Mouse (Mus musculus) MEL (cell line): ENCODE data around the gene Pcnx. TPM values are rescaled to one million over a fixed set of nuclear protein-coding genes. Genes with fewer than 3 reads are reported as not detected.

ENCODE experiments used
- DNase-seq: peaks from one replicate; pipeline ENCODE4 v3.0.0; 2011; ENCODE audit warnings: low read depth, low spot score
- H3K27ac ChIP-seq: 2 replicates; pipeline ENCODE4 v1.5.1; 2012; ENCODE audit warnings: low read depth, mild to moderate bottlenecking, control low read depth, low read length, moderate library complexity; ENCODE audit not compliant: control insufficient read depth
- H3K27me3 ChIP-seq, 2 experiments: fragments of 150-350 bp in 1 of 2; sonication (generic) in 1 of 2; 2 replicates each; pipeline ENCODE4 v1.6.1; 2012; ENCODE audit warnings: low read length in 2 of 2, mild to moderate bottlenecking in 2 of 2, improper control_type of control experiment in 1 of 2, moderate library complexity in 1 of 2; ENCODE audit not compliant: insufficient read depth in 2 of 2, control insufficient read depth in 1 of 2
- H3K36me3 ChIP-seq, 2 experiments: 2 replicates each; pipeline ENCODE4 v1.6.1; 2012 to 2014; ENCODE audit warnings: low read length in 2 of 2, improper control_type of control experiment in 1 of 2, inconsistent platforms in 1 of 2, mild to moderate bottlenecking in 1 of 2; ENCODE audit not compliant: insufficient read depth in 2 of 2, control insufficient read depth in 1 of 2
- H3K4me1 ChIP-seq, 2 experiments: fragments of 150-350 bp in 1 of 2; sonication (generic) in 1 of 2; 2 replicates each; pipeline ENCODE4 v1.6.1; 2012; ENCODE audit warnings: low read length in 2 of 2, improper control_type of control experiment in 1 of 2, mild to moderate bottlenecking in 1 of 2; ENCODE audit not compliant: insufficient read depth in 2 of 2, control insufficient read depth in 1 of 2
- H3K4me3 ChIP-seq, 2 experiments: fragments of 150-350 bp in 1 of 2; sonication (generic) in 1 of 2; 2 replicates each; pipeline ENCODE4 v1.5.1; 2012; ENCODE audit warnings: low read depth in 2 of 2, low read length in 2 of 2, mild to moderate bottlenecking in 2 of 2, moderate library complexity in 2 of 2, control low read depth in 1 of 2, improper control_type of control experiment in 1 of 2; ENCODE audit not compliant: control insufficient read depth in 1 of 2, insufficient read depth in 1 of 2
- H3K79me2 ChIP-seq: 2 replicates; pipeline ENCODE4 v1.6.1; 2012; ENCODE audit warnings: mild to moderate bottlenecking, low read length, moderate library complexity; ENCODE audit not compliant: control insufficient read depth, poor library complexity, insufficient read depth
- H3K9ac ChIP-seq: 2 replicates; pipeline ENCODE4 v1.6.1; 2012; ENCODE audit warnings: low read depth, mild to moderate bottlenecking, control low read depth, low read length, moderate library complexity; ENCODE audit not compliant: control insufficient read depth, poor library complexity, severe bottlenecking
- H3K9me3 ChIP-seq: fragments of 150-350 bp; sonication (generic); replicated peaks from 2 replicates; pipeline ENCODE4 v1.6.1; 2012; ENCODE audit warnings: mild to moderate bottlenecking, low read length, improper control_type of control experiment, moderate library complexity; ENCODE audit not compliant: insufficient read depth
- BHLHE40 ChIP-seq: IDR thresholded peaks from 2 replicates; pipeline ENCODE4 v1.6.1; 2012; ENCODE audit warnings: low read depth, mild to moderate bottlenecking, inconsistent platforms, low read length, improper control_type of control experiment, borderline replicate concordance
- CHD2 ChIP-seq: IDR thresholded peaks from 2 replicates; pipeline ENCODE4 v1.6.1; 2011; ENCODE audit warnings: low read length, improper control_type of control experiment
- CTCF ChIP-seq, 3 experiments: IDR thresholded peaks in 2 of 3; conservative IDR thresholded peaks in 1 of 3; 2 replicates each; pipeline ENCODE4 v1.5.1; 2011 to 2012; ENCODE audit warnings: low read length in 3 of 3, low read depth in 2 of 3, mild to moderate bottlenecking in 2 of 3, improper control_type of control experiment in 1 of 3, inconsistent platforms in 1 of 3, mixed read lengths in 1 of 3, moderate library complexity in 1 of 3; ENCODE audit not compliant: control insufficient read depth in 1 of 3, insufficient read depth in 1 of 3, poor library complexity in 1 of 3, severe bottlenecking in 1 of 3
- ETS1 ChIP-seq: IDR thresholded peaks from 2 replicates; pipeline ENCODE4 v1.6.1; 2012; ENCODE audit warnings: low read depth, mild to moderate bottlenecking, inconsistent platforms, low read length, improper control_type of control experiment, moderate library complexity
- GATA1 ChIP-seq: IDR thresholded peaks from 2 replicates; pipeline ENCODE4 v1.6.1; 2011; ENCODE audit warnings: low read depth, low read length, improper control_type of control experiment
- HCFC1 ChIP-seq: IDR thresholded peaks from 2 replicates; pipeline ENCODE4 v1.6.1; 2012; ENCODE audit warnings: low read depth, mild to moderate bottlenecking, inconsistent platforms, low read length, improper control_type of control experiment, moderate library complexity
- JUND ChIP-seq: IDR thresholded peaks from 2 replicates; pipeline ENCODE4 v1.6.1; 2011; ENCODE audit warnings: low read depth, mild to moderate bottlenecking, improper control_type of control experiment, low read length
- MAX ChIP-seq: IDR thresholded peaks from 2 replicates; pipeline ENCODE4 v1.6.1; 2011; ENCODE audit warnings: low read length, improper control_type of control experiment
- MAZ ChIP-seq: IDR thresholded peaks from 2 replicates; pipeline ENCODE4 v1.6.1; 2012; ENCODE audit warnings: low read depth, mild to moderate bottlenecking, inconsistent platforms, low read length, improper control_type of control experiment
- MEF2A ChIP-seq: IDR thresholded peaks from 2 replicates; pipeline ENCODE4 v1.6.1; 2014; ENCODE audit warnings: low read depth, mild to moderate bottlenecking, inconsistent platforms, low read length, improper control_type of control experiment; ENCODE audit not compliant: poor library complexity, insufficient replicate concordance, severe bottlenecking; ENCODE audit errors: extremely low read depth
- MXI1 ChIP-seq: IDR thresholded peaks from 2 replicates; pipeline ENCODE4 v1.6.1; 2011; ENCODE audit warnings: mild to moderate bottlenecking, low read depth, low read length, improper control_type of control experiment
- MYC ChIP-seq: IDR thresholded peaks from 2 replicates; pipeline ENCODE4 v1.6.1; 2011; ENCODE audit warnings: low read depth, mild to moderate bottlenecking, low read length, improper control_type of control experiment, moderate library complexity
- NELFE ChIP-seq: IDR thresholded peaks from 2 replicates; pipeline ENCODE4 v1.6.1; 2011; ENCODE audit warnings: low read depth, low read length, improper control_type of control experiment
- POLR2A ChIP-seq, 2 experiments: IDR thresholded peaks; 2 replicates each; pipeline ENCODE4 v1.6.1; 2011 to 2012; ENCODE audit warnings: low read length in 2 of 2, mild to moderate bottlenecking in 2 of 2, control low read depth in 1 of 2, improper control_type of control experiment in 1 of 2, low read depth in 1 of 2, moderate library complexity in 1 of 2; ENCODE audit not compliant: control insufficient read depth in 1 of 2, insufficient read depth in 1 of 2, poor library complexity in 1 of 2
- RCOR1 ChIP-seq: IDR thresholded peaks from 2 replicates; pipeline ENCODE4 v1.6.1; 2012; ENCODE audit warnings: low read depth, mild to moderate bottlenecking, inconsistent platforms, low read length, improper control_type of control experiment
- SIN3A ChIP-seq: IDR thresholded peaks from 2 replicates; pipeline ENCODE4 v1.6.1; 2012; ENCODE audit warnings: low read length, improper control_type of control experiment, inconsistent platforms
- SMC3 ChIP-seq: IDR thresholded peaks from 2 replicates; pipeline ENCODE4 v1.6.1; 2011; ENCODE audit warnings: low read depth, low read length, improper control_type of control experiment
- TAL1 ChIP-seq: IDR thresholded peaks from 2 replicates; pipeline ENCODE4 v1.6.1; 2012; ENCODE audit warnings: mild to moderate bottlenecking, inconsistent platforms, low read length, moderate library complexity, mixed read lengths
- TBP ChIP-seq: IDR thresholded peaks from 2 replicates; pipeline ENCODE4 v1.8.0; 2011; ENCODE audit warnings: low read depth, low read length, improper control_type of control experiment
- UBTF ChIP-seq: IDR thresholded peaks from 2 replicates; pipeline ENCODE4 v1.6.1; 2012; ENCODE audit warnings: low read depth, mild to moderate bottlenecking, inconsistent platforms, low read length, improper control_type of control experiment, moderate library complexity, borderline replicate concordance; ENCODE audit not compliant: insufficient read depth
- USF2 ChIP-seq, 2 experiments: IDR thresholded peaks; 2 replicates each; pipeline ENCODE4 v1.6.1; 2011 to 2012; ENCODE audit warnings: improper control_type of control experiment in 2 of 2, low read length in 2 of 2, borderline replicate concordance in 1 of 2, inconsistent platforms in 1 of 2, low read depth in 1 of 2, mild to moderate bottlenecking in 1 of 2; ENCODE audit not compliant: insufficient read depth in 1 of 2
- ZMIZ1 ChIP-seq: IDR thresholded peaks from 2 replicates; pipeline ENCODE4 v1.6.1; 2012; ENCODE audit warnings: low read depth, mild to moderate bottlenecking, inconsistent platforms, low read length, improper control_type of control experiment, moderate library complexity
- polyA plus RNA-seq, 2 experiments: library from polyadenylated mRNA; stranded (reverse) in 1 of 2; unstranded in 1 of 2; fragments of >175 nt in 1 of 2; fragments of >200 nt in 1 of 2; gene quantifications; 2 replicates each; pipeline versions ENCODE4 v1.2.1 to v1.2.4; 2012; ENCODE audit warnings: low replicate concordance in 2 of 2, low read depth in 1 of 2; ENCODE audit not compliant: insufficient read length in 2 of 2, insufficient read depth in 1 of 2, missing spikeins in 1 of 2
- total RNA-seq: library from RNA; depleted of rRNA; stranded (reverse); fragments of 300-350 nt; gene quantifications from 2 replicates; pipeline ENCODE4 v1.2.3, GENCODE M21; 2012; rRNA removed

The Pcnx gene
- total RNA-seq (8.9 and 11.4 TPM in 2 replicates), polyA plus RNA-seq (100 to 1,000 TPM in 1 of 2 experiments, 10 to 100 TPM in 1; 20.6 to 140 TPM)

DNA sequence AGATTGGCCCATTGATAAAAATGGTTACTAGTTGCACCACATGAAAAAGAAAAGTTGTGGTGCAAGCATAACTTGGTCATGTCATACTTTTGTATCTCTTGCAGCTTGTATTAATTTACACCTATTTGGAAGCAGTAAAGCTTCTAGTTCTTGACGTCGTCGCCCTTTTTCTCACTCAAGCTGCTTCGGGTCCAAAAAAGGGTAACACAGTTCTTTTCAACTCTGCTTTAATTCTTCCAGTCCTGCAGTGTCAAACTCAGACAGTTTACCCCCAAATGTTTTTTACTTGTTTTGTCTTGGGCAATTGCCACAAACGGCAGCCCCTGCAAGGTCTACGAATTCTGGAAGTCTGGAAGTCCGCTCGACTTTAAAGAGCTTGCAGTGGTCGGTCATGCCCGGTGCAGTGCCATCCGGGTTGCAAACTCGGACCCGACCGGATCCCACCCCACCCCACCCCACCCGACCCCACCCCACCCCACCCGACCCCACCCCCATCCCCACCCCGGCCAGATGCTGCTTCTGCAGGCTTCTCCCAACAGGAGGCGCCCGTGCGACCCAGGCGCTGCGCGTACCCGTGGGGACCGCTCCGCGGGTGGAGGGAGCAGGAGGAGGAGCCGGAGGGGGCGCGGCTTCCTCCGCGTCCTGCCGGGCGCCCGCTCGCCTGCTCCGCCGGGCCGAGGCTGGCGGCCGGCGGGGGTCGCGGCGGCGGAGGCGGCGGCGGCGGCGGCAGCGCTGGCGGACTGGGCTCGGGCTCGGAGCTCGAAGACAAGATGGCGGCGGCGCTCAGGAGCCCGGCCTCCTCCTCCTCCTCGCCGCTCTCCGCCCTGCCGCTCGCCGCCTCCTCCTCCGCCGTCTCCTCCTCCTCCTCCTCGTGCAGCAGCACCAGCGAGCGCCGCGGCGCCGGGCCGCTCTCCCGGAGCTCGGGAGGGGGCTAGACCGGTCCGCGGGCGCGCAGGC is at the start of gene Pcnx:
Pcnx (plus strand) TSS at position 673 of the 957 bp plus-strand sequence.
- peak within 1 kb of the TSS; percentile 21; the same call in 1 of the 2 replicates for H3K27ac ChIP-seq
- H3K27me3 ChIP-seq = peaks cover 5 to 7% of the 10 kb centered on the region in 2 experiments; a peak in 3 of 4 replicates
- peaks cover 2 to 7% of the 10 kb centered on the region in 2 experiments; a peak in 2 of 4 replicates for H3K4me1 ChIP-seq
- TF ChIP-seq GATA1 (peak; percentile 39; the same call in 1 of the 2 replicates), ETS1 (no peak), MYC (no peak), MEF2A (no peak), UBTF (peak; percentile 82; the same call in 1 of the 2 replicates), MAZ (peak; percentile 82; the same call in 1 of the 2 replicates), MXI1 (0 out of 2 replicates have a peak, but pooled peaks have one; percentile 23), BHLHE40 (no peak), TAL1 (no peak), RCOR1 (peak; percentile 72), TBP (no peak), ZMIZ1 (no peak), CHD2 (no peak), JUND (no peak), HCFC1 (no peak), CTCF (IDR thresholded peaks at IDR 0.05 in 2 of 3, conservative IDR thresholded peaks at IDR 0.05 in 1 of 3; ENCODE audit: control insufficient read depth in 1 of 3, insufficient read depth in 1 of 3, low read depth in 2 of 3, low read length in 3 of 3, poor library complexity in 1 of 3, severe bottlenecking in 1 of 3) (peak in 2 of 3 experiments; percentile 55 to 79; a peak in 4 of 6 replicates), NELFE (no peak; the same call in 1 of the 2 replicates), MAX (no peak), SIN3A (peak; percentile 15; the same call in 1 of the 2 replicates), USF2 (IDR thresholded peaks at IDR 0.05; ENCODE audit: borderline replicate concordance in 1 of 2, insufficient read depth in 1 of 2, low read depth in 1 of 2, low read length in 2 of 2) (no peak), POLR2A (IDR thresholded peaks at IDR 0.05; ENCODE audit: control insufficient read depth in 1 of 2, insufficient read depth in 1 of 2, low read depth in 1 of 2, low read length in 2 of 2, poor library complexity in 1 of 2) (peak; percentile 15 to 50; a peak in 2 of 4 replicates), SMC3 (peak; percentile 36; the same call in 1 of the 2 replicates)
- H3K79me2 ChIP-seq = peaks cover 16% of the 10 kb centered on the region
- H3K36me3 ChIP-seq = peaks cover 0 to 8% of the 10 kb centered on the region in 2 experiments; a peak in 2 of 4 replicates
- H3K9ac ChIP-seq = peak within 1 kb of the TSS; percentile 81
- DNase-seq = peak; percentile 74
- H3K4me3 ChIP-seq = peak within 1 kb of the TSS; percentile 94 to 100
- H3K9me3 ChIP-seq = no peaks in the 10 kb centered on the region
